Mouse (Mus musculus) thymus, postnatal 25 days (tissue): Measurements from ENCODE around the gene Prkar1a.

Experiments
- DNase-seq: peaks from one replicate; pipeline ENCODE4 v3.0.0; 2022

Prkar1a gene

GRCm38 (mm10) chr11:109674542-109674941 is 25.3 kb downstream of the Prkar1a start:
- no peak for DNase-seq

GRCm38 (mm10) chr11:109675208-109675607 is 26.0 kb downstream of the Prkar1a start:
- no peak for DNase-seq

GRCm38 (mm10) chr11:109675771-109676170 is 26.6 kb downstream of the Prkar1a start:
- DNase-seq = no peak

- DNase-seq = no peak
These were observed 27.6 kb downstream of the Prkar1a start for GRCm38 (mm10) chr11:109676621-109677373.

- DNase-seq = no peak
These were observed 29.1 kb downstream of the Prkar1a start for GRCm38 (mm10) chr11:109678291-109678690.

GRCm38 (mm10) chr11:109680934-109681333 is 31.7 kb downstream of the Prkar1a start:
- no peak for DNase-seq

GRCm38 (mm10) chr11:109681556-109681955 is 32.4 kb downstream of the Prkar1a start:
- no peak for DNase-seq

GRCm38 (mm10) chr11:109682221-109682620 is 33.0 kb downstream of the Prkar1a start:
- no peak for DNase-seq

GRCm38 (mm10) chr11:109689539-109689938 is 40.3 kb downstream of the Prkar1a start:
- DNase-seq = no peak

- DNase-seq = no peak
These were observed 43.5 kb downstream of the Prkar1a start for GRCm38 (mm10) chr11:109692737-109693136.

GRCm38 (mm10) chr11:109696519-109696918 is 47.3 kb downstream of the Prkar1a start:
- DNase-seq = no peak

- no peak for DNase-seq
These were observed 48.0 kb downstream of the Prkar1a start for GRCm38 (mm10) chr11:109697089-109697643.

GRCm38 (mm10) chr11:109698740-109699139 is 49.5 kb downstream of the Prkar1a start:
- no peak for DNase-seq

- no peak for DNase-seq
These were observed 50.6 kb downstream of the Prkar1a start for GRCm38 (mm10) chr11:109699784-109700183.

GRCm38 (mm10) chr11:109700761-109701160 is 51.6 kb downstream of the Prkar1a start:
- no peak for DNase-seq

GRCm38 (mm10) chr11:109702031-109702815 is 53.0 kb downstream of the Prkar1a start:
- DNase-seq = no peak

GRCm38 (mm10) chr11:109703845-109704244 is 54.6 kb downstream of the Prkar1a start:
- no peak for DNase-seq

GRCm38 (mm10) chr11:109704311-109705205 is 55.4 kb downstream of the Prkar1a start:
- DNase-seq = no peak

- DNase-seq = no peak
These were observed 56.3 kb downstream of the Prkar1a start for GRCm38 (mm10) chr11:109705336-109706054.

- DNase-seq = no peak
These were observed 56.8 kb downstream of the Prkar1a start for GRCm38 (mm10) chr11:109706055-109706412.

- no peak for DNase-seq
These were observed 57.4 kb downstream of the Prkar1a start for GRCm38 (mm10) chr11:109706586-109706985.

- DNase-seq = no peak
These were observed 58.2 kb downstream of the Prkar1a start for GRCm38 (mm10) chr11:109707442-109707841.
